Mouse (Mus musculus): ENCODE data around the gene Zfr2. TPM values are rescaled to one million over a fixed set of nuclear protein-coding genes. Genes with fewer than 3 reads are reported as not detected.
A peak's percentile ranks its signal among the peaks of the same experiment; 100 is the strongest.

Zfr2 gene
- polyA plus RNA-seq, 1 experiment from 2014 or later: 4.6 TPM

- no peaks in the 10 kb centered on the region for H3K27me3 ChIP-seq (ENCODE audit: insufficient read depth, low read length)
- TF ChIP-seq CTCF (IDR thresholded peaks at IDR 0.05; ENCODE audit: low read depth): no peak
- no peaks in the 10 kb centered on the region for H3K9me3 ChIP-seq (replicated peaks; ENCODE audit: low read length)
- peaks cover 69% of the 10 kb centered on the region for H3K4me1 ChIP-seq (replicated peaks; ENCODE audit: insufficient read depth, low read length)
- WGBS: 83% methylated on average over 17 of the region's 17 CpGs
- 0 out of 2 replicates have a peak overlapping the region, but pooled peaks have one; percentile 31 for H3K9ac ChIP-seq (ENCODE audit: low read depth, low read length)
- H3K4me2 ChIP-seq (ENCODE audit: low read length): no peak overlapping the region
- no peaks in the 10 kb centered on the region for H3K36me3 ChIP-seq (ENCODE audit: insufficient read depth, low read length)
- no peak for DNase-seq (ENCODE audit: low spot score)
- H3K4me3 ChIP-seq (replicated peaks; ENCODE audit: low read depth, low read length): no peak overlapping the region
- peak overlapping the region; percentile 90 for H3K27ac ChIP-seq
- no peak for ATAC-seq (replicated peaks; ENCODE audit: low FRiP score, low read depth)
Measured at GRCm38 (mm10) chr10:81298369-81299100, 65.6 kb downstream of the Zfr2 start.

- Histone ChIP-seq H3K9ac (ENCODE audit: low read depth, low read length) (peak overlapping the region; percentile 37), H3K9me3 (replicated peaks; ENCODE audit: low read length) (no peaks in the 10 kb centered on the region), H3K27me3 (ENCODE audit: insufficient read depth, low read length) (no peaks in the 10 kb centered on the region), H3K4me3 (replicated peaks; ENCODE audit: low read depth, low read length) (no peak overlapping the region), H3K27ac (peak overlapping the region; percentile 90), H3K4me2 (ENCODE audit: low read length) (no peak overlapping the region), H3K4me1 (replicated peaks; ENCODE audit: insufficient read depth, low read length) (peaks cover 60% of the 10 kb centered on the region), H3K36me3 (ENCODE audit: insufficient read depth, low read length) (no peaks in the 10 kb centered on the region)
- peak; percentile 65 for ATAC-seq (replicated peaks; ENCODE audit: low FRiP score, low read depth)
- TF ChIP-seq CTCF (IDR thresholded peaks at IDR 0.05; ENCODE audit: low read depth): no peak; the same call in 1 of the 2 replicates
- WGBS: 83% methylated on average over 14 of the region's 14 CpGs
- no peak for DNase-seq (ENCODE audit: low spot score)
Measured at GRCm38 (mm10) chr10:81299585-81300351, 66.8 kb downstream of the Zfr2 start.

GRCm38 (mm10) chr10:81300352-81300907, 67.5 kb downstream of the Zfr2 start:
- ATAC-seq (replicated peaks; ENCODE audit: low FRiP score, low read depth): peak; percentile 73
- peaks cover 58% of the 10 kb centered on the region for H3K4me1 ChIP-seq (replicated peaks; ENCODE audit: insufficient read depth, low read length)

GRCm38 (mm10) chr10:81301321-81301720, 68.4 kb downstream of the Zfr2 start:
- no peak overlapping the region for H3K9ac ChIP-seq (ENCODE audit: low read depth, low read length)
- WGBS: 68% methylated on average over 9 of the region's 9 CpGs
- no peak for TF ChIP-seq CTCF (IDR thresholded peaks at IDR 0.05; ENCODE audit: low read depth)
- peaks cover 58% of the 10 kb centered on the region for H3K4me1 ChIP-seq (replicated peaks; ENCODE audit: insufficient read depth, low read length)
- no peak for DNase-seq (ENCODE audit: low spot score)
- no peaks in the 10 kb centered on the region for H3K27me3 ChIP-seq (ENCODE audit: insufficient read depth, low read length)
- H3K4me2 ChIP-seq (ENCODE audit: low read length): no peak overlapping the region
- no peak overlapping the region for H3K4me3 ChIP-seq (replicated peaks; ENCODE audit: low read depth, low read length)
- H3K36me3 ChIP-seq (ENCODE audit: insufficient read depth, low read length): peaks cover 7% of the 10 kb centered on the region
- ATAC-seq (replicated peaks; ENCODE audit: low FRiP score, low read depth): no peak
- H3K27ac ChIP-seq: peak overlapping the region; percentile 90; the same call in 1 of the 2 replicates
- H3K9me3 ChIP-seq (replicated peaks; ENCODE audit: low read length): no peaks in the 10 kb centered on the region

More at GRCm38 (mm10) chr10:81300352-81300907, 67.5 kb downstream of the Zfr2 start:
- Histone ChIP-seq H3K9ac (ENCODE audit: low read depth, low read length) (peak overlapping the region; percentile 37), H3K27me3 (ENCODE audit: insufficient read depth, low read length) (no peaks in the 10 kb centered on the region), H3K4me3 (replicated peaks; ENCODE audit: low read depth, low read length) (no peak overlapping the region), H3K4me2 (ENCODE audit: low read length) (no peak overlapping the region), H3K9me3 (replicated peaks; ENCODE audit: low read length) (no peaks in the 10 kb centered on the region), H3K27ac (peak overlapping the region; percentile 90), H3K36me3 (ENCODE audit: insufficient read depth, low read length) (no peaks in the 10 kb centered on the region)
- no peak for TF ChIP-seq CTCF (IDR thresholded peaks at IDR 0.05; ENCODE audit: low read depth)
- DNase-seq (ENCODE audit: low spot score): no peak
- 73% methylated on average over 9 of the region's 9 CpGs for WGBS

Small RNA genes within 50 kb of the gene (microRNA-seq; reads per million reads assigned to microRNA genes)
- gene Mir3057: 4.8 reads per million, percentile 14 among the genes with 10 or more reads in this experiment

Other genes starting within 250 kb of the Zfr2 start
- gene Gng7, start 218.2 kb upstream of the Zfr2 start, polyA plus RNA-seq (2015; fragmentation: Nextera tagmentation; extraction: Ambion mirVana): 3.4 TPM in 2 replicates
- 0.11 TPM in 1 of 2 replicates, not detected in the other for gene Diras1, start 207.5 kb upstream of the Zfr2 start, polyA plus RNA-seq (2015; fragmentation: Nextera tagmentation; extraction: Ambion mirVana)
- 13.4 and 13.9 TPM in 2 replicates for gene Slc39a3, start 195.7 kb upstream of the Zfr2 start, polyA plus RNA-seq (2015; fragmentation: Nextera tagmentation; extraction: Ambion mirVana)
- 161 and 168 TPM in 2 replicates for gene Sgta, start 173.0 kb upstream of the Zfr2 start, polyA plus RNA-seq (2015; fragmentation: Nextera tagmentation; extraction: Ambion mirVana)
- 30.6 and 34.2 TPM in 2 replicates for gene Thop1, start 163.1 kb upstream of the Zfr2 start, polyA plus RNA-seq (2015; fragmentation: Nextera tagmentation; extraction: Ambion mirVana)
- 0.29 and 0.36 TPM in 2 replicates for gene Creb3l3, start 134.3 kb upstream of the Zfr2 start, polyA plus RNA-seq (2015; fragmentation: Nextera tagmentation; extraction: Ambion mirVana)
- gene Map2k2, start 127.2 kb upstream of the Zfr2 start, polyA plus RNA-seq (2015; fragmentation: Nextera tagmentation; extraction: Ambion mirVana): 162 and 166 TPM in 2 replicates
- gene Zbtb7a, start 97.9 kb upstream of the Zfr2 start, polyA plus RNA-seq (2015; fragmentation: Nextera tagmentation; extraction: Ambion mirVana): 33.7 and 37.4 TPM in 2 replicates
- gene Pias4, start 65.2 kb upstream of the Zfr2 start, polyA plus RNA-seq (2015; fragmentation: Nextera tagmentation; extraction: Ambion mirVana): 28.4 and 32.0 TPM in 2 replicates
- gene Eef2, start 56.5 kb upstream of the Zfr2 start, polyA plus RNA-seq (2015; fragmentation: Nextera tagmentation; extraction: Ambion mirVana): 560 and 590 TPM in 2 replicates
- gene Dapk3, start 50.1 kb upstream of the Zfr2 start, polyA plus RNA-seq (2015; fragmentation: Nextera tagmentation; extraction: Ambion mirVana): 42.8 and 43.3 TPM in 2 replicates
- not detected in 2 replicates for gene 4930442H23Rik, start 49.3 kb upstream of the Zfr2 start, polyA plus RNA-seq (2015; fragmentation: Nextera tagmentation; extraction: Ambion mirVana)
- not detected in 2 replicates for gene Nmrk2, start 31.1 kb upstream of the Zfr2 start, polyA plus RNA-seq (2015; fragmentation: Nextera tagmentation; extraction: Ambion mirVana)
- gene Atcay, start 2.3 kb upstream of the Zfr2 start, polyA plus RNA-seq (2015; fragmentation: Nextera tagmentation; extraction: Ambion mirVana): 0.32 TPM in 1 of 2 replicates, not detected in the other
- 3.9 and 5.5 TPM in 2 replicates for gene Matk, start 19.8 kb downstream of the Zfr2 start, polyA plus RNA-seq (2015; fragmentation: Nextera tagmentation; extraction: Ambion mirVana)
- gene Mrpl54, start 33.8 kb downstream of the Zfr2 start, polyA plus RNA-seq (2015; fragmentation: Nextera tagmentation; extraction: Ambion mirVana): 259 and 283 TPM in 2 replicates
- gene Apba3, start 33.8 kb downstream of the Zfr2 start, polyA plus RNA-seq (2015; fragmentation: Nextera tagmentation; extraction: Ambion mirVana): 55.7 and 60.5 TPM in 2 replicates
- gene Tjp3, start 58.4 kb downstream of the Zfr2 start, polyA plus RNA-seq (2015; fragmentation: Nextera tagmentation; extraction: Ambion mirVana): 19.0 and 19.1 TPM in 2 replicates
- gene Pip5k1c, start 59.8 kb downstream of the Zfr2 start, polyA plus RNA-seq (2015; fragmentation: Nextera tagmentation; extraction: Ambion mirVana): 37.8 and 39.3 TPM in 2 replicates
- 24.5 and 26.4 TPM in 2 replicates for gene Cactin, start 87.9 kb downstream of the Zfr2 start, polyA plus RNA-seq (2015; fragmentation: Nextera tagmentation; extraction: Ambion mirVana)
- 16.1 and 17.5 TPM in 2 replicates for gene Tbxa2r, start 95.6 kb downstream of the Zfr2 start, polyA plus RNA-seq (2015; fragmentation: Nextera tagmentation; extraction: Ambion mirVana)
- gene Gipc3, start 110.1 kb downstream of the Zfr2 start, polyA plus RNA-seq (2015; fragmentation: Nextera tagmentation; extraction: Ambion mirVana): 0.07 and 0.13 TPM in 2 replicates
- gene Hmg20b, start 117.3 kb downstream of the Zfr2 start, polyA plus RNA-seq (2015; fragmentation: Nextera tagmentation; extraction: Ambion mirVana): 92.4 and 99.0 TPM in 2 replicates
- 11.3 and 11.6 TPM in 2 replicates for gene Mfsd12, start 124.3 kb downstream of the Zfr2 start, polyA plus RNA-seq (2015; fragmentation: Nextera tagmentation; extraction: Ambion mirVana)
- gene 4930404N11Rik, start 132.7 kb downstream of the Zfr2 start, polyA plus RNA-seq (2015; fragmentation: Nextera tagmentation; extraction: Ambion mirVana): 0.45 and 0.59 TPM in 2 replicates
- gene Fzr1, start 145.4 kb downstream of the Zfr2 start, polyA plus RNA-seq (2015; fragmentation: Nextera tagmentation; extraction: Ambion mirVana): 67.5 and 70.6 TPM in 2 replicates
- gene Dohh, start 151.3 kb downstream of the Zfr2 start, polyA plus RNA-seq (2015; fragmentation: Nextera tagmentation; extraction: Ambion mirVana): 74.3 and 80.6 TPM in 2 replicates
- gene Gm48551, start 151.3 kb downstream of the Zfr2 start, polyA plus RNA-seq (2015; fragmentation: Nextera tagmentation; extraction: Ambion mirVana): 1.9 and 2.1 TPM in 2 replicates
- 0.82 and 1.9 TPM in 2 replicates for gene Gm48552, start 155.8 kb downstream of the Zfr2 start, polyA plus RNA-seq (2015; fragmentation: Nextera tagmentation; extraction: Ambion mirVana)
- gene Smim24, start 159.9 kb downstream of the Zfr2 start, polyA plus RNA-seq (2015; fragmentation: Nextera tagmentation; extraction: Ambion mirVana): 62.4 and 68.6 TPM in 2 replicates
- gene Nfic, start 222.5 kb downstream of the Zfr2 start, polyA plus RNA-seq (2015; fragmentation: Nextera tagmentation; extraction: Ambion mirVana): 62.3 and 72.5 TPM in 2 replicates
- 0.30 and 0.47 TPM in 2 replicates for gene Celf5, start 249.6 kb downstream of the Zfr2 start, polyA plus RNA-seq (2015; fragmentation: Nextera tagmentation; extraction: Ambion mirVana)